Mouse (Mus musculus) forebrain, postnatal 0 days (tissue): ENCODE measurements around the gene Meis1. TPM values are rescaled to one million over a fixed set of nuclear protein-coding genes. Genes with fewer than 3 reads are reported as not detected.
A peak's percentile ranks its signal among the peaks of the same experiment; 100 is the strongest.

ENCODE experiments used
- ATAC-seq: fragments of 200-750 bp; cut with Nextera tagmentation; 2 replicates; pipeline ENCODE4 v1.8.0; 2017; ENCODE audit warnings: mild to moderate bottlenecking, moderate library complexity
- DNase-seq: peaks from one replicate; pipeline ENCODE4 v3.0.0-alpha.2; 2015
- H3K27ac ChIP-seq: fragments of 300-500 bp; sonication (generic); 2 replicates; pipeline ENCODE4 v1.5.1; 2014; ENCODE audit warnings: low read depth, mild to moderate bottlenecking, antibody characterized with exemption, low read length, moderate library complexity, mixed read lengths
- H3K27me3 ChIP-seq: fragments of 300-500 bp; sonication (generic); 2 replicates; pipeline ENCODE4 v1.6.1; 2014; ENCODE audit warnings: mild to moderate bottlenecking, low read length, mixed read lengths; ENCODE audit not compliant: insufficient read depth
- H3K36me3 ChIP-seq: fragments of 300-500 bp; sonication (generic); 2 replicates; pipeline ENCODE4 v1.6.1; 2014; ENCODE audit warnings: mild to moderate bottlenecking, moderate library complexity; ENCODE audit not compliant: insufficient read depth
- H3K4me1 ChIP-seq: fragments of 300-500 bp; sonication (generic); 2 replicates; pipeline ENCODE4 v1.6.1; 2014; ENCODE audit warnings: antibody characterized with exemption; ENCODE audit not compliant: insufficient read depth
- H3K4me2 ChIP-seq: fragments of 300-500 bp; sonication (generic); 2 replicates; pipeline ENCODE4 v1.6.1; 2014; ENCODE audit warnings: low read depth, mild to moderate bottlenecking, moderate library complexity
- H3K4me3 ChIP-seq: fragments of 300-500 bp; sonication (generic); 2 replicates; pipeline ENCODE4 v1.5.1; 2014; ENCODE audit warnings: low read depth, low read length, mixed read lengths
- H3K9ac ChIP-seq: fragments of 300-500 bp; sonication (generic); 2 replicates; pipeline ENCODE4 v1.6.1; 2014; ENCODE audit warnings: mild to moderate bottlenecking
- H3K9me3 ChIP-seq: fragments of 300-500 bp; sonication (generic); 2 replicates; pipeline ENCODE4 v1.6.1; 2016; ENCODE audit warnings: low read length
- CTCF ChIP-seq: sonication (generic); IDR thresholded peaks from 2 replicates; pipeline ENCODE4 v1.5.1; 2016; ENCODE audit warnings: antibody characterized with exemption, control low read depth, low read depth
- WGBS: fragments of 180-500 bp; shearing (Covaris S2); extraction: QIAGEN DNeasy Blood & Tissue Kit; methylation state at CpG from one replicate; pipeline ENCODE4 v1.1.7; 2014; 5-methylcytosine and 5-hydroxymethylcytosine counted together
- polyA plus RNA-seq: library from polyadenylated mRNA; unstranded; fragments of >200 nt; fragmentation: Nextera tagmentation; extraction: Ambion mirVana; gene quantifications from 2 replicates; pipeline ENCODE4 v1.2.1, GENCODE M21; 2015
- total RNA-seq: library from RNA; depleted of rRNA; stranded (reverse); fragments of >200 nt; gene quantifications from 2 replicates; pipeline ENCODE4 v1.2.3, GENCODE M21; 2014

The Meis1 gene
- total and polyA plus RNA-seq, 2 experiments from 2014 or later, result 12.5 to 16.9 TPM

GRCm38 (mm10) chr11:18959465-18959864 is 59.3 kb downstream of the Meis1 start:
- Histone ChIP-seq H3K9ac (no peak overlapping the region), H3K27ac (no peak overlapping the region), H3K4me2 (no peak overlapping the region), H3K9me3 (no peaks in the 10 kb centered on the region), H3K36me3 (no peaks in the 10 kb centered on the region), H3K27me3 (no peaks in the 10 kb centered on the region), H3K4me3 (no peak overlapping the region), H3K4me1 (no peaks in the 10 kb centered on the region; the same call in 1 of the 2 replicates)
- TF ChIP-seq CTCF, result no peak
- 91% methylated on average over 1 of the region's 1 CpGs for WGBS
- DNase-seq (no peak), ATAC-seq (no peak)

DNA sequence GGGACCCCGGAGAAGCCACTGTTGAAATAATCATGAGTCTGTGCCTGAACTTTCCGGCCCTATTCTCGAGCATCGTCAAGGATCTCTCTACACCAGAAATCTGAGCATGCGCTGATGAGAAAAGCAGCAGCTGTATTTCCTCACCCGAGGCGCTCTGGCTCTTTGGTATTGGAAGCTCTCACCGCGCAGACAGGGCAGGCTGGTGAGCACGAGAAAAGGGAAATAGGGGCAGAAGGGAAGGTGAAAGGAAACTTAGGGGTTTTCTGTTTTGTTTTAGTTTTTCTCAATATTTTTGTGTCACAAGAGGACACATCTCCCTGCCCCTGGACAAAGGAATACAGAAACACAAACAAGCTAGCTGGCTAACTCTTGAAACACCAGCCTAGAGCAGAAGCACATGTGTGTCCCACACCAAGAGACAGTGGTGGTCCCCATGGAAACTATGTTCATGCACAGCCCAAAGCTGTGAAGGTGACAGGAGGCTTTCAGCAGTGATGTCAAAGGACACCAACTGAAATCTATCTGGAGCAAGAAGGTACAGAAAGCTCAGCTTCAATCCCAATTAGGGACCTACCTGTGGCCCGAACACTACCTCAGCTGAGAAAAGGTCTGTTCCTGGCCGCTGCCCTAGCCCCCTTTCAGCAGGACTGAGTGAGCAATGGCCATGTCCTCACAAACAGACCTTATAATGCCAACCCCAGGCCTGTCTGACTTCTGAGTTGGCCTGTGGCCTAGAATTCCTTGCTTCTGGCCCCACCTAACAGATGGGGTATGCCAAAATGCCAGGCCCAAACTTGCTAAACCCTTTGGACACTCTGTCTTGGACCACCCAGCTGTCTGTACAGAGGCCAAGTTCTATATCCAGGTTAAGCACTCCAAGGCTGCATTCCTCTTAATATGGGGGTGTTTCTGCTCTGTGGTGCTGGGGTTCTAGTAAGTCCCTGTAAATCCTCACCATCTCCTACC is 60.7 kb downstream of the Meis1 start:
- ATAC-seq (peak; percentile 62; the same call in 1 of the 2 replicates), DNase-seq (peak; percentile 50)
- H3K9me3 ChIP-seq, result no peaks in the 10 kb centered on the region
- no peaks in the 10 kb centered on the region for H3K36me3 ChIP-seq
- peak overlapping the region; percentile 33 for H3K4me2 ChIP-seq
- no peaks in the 10 kb centered on the region; the same call in 1 of the 2 replicates for H3K4me1 ChIP-seq
- no peak overlapping the region for H3K9ac ChIP-seq
- peak overlapping the region; percentile 21; the same call in 1 of the 2 replicates for H3K4me3 ChIP-seq
- no peaks in the 10 kb centered on the region for H3K27me3 ChIP-seq
- WGBS, result 52% methylated on average over 12 of the region's 12 CpGs
- no peak for TF ChIP-seq CTCF
- H3K27ac ChIP-seq, result no peak overlapping the region

DNA sequence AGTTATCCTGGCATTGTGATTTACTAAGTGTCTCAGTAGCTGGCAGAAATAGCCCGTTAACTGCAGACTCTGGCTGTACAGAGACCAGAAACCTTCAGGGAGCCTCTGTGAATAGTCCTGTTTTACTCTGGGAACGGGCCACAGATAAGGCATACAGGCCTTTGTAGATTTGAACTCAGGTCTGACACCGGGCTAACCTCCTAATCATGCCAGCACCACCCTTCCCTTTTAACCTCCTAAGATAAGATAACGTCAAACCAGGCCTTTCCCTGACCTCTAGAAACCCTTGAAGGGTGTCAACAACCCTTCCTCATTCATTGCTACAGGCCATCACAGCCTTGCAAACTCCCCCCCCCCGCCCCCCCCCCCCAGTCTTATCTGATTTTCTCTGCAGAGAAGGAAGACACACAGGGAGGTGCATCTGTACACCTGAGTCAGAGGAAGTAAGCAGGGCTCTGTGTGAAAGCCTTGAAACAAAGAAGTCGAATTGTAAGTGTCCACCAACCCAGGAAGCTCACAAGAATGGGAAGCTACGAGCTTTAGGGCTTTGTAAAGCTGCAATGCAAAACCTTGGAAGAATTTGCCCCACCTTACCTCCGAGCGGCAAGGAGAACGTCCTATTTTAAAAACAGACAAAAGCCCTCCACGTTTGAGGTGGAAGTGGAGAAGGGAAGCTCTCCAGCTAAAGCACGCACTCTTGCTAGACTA is 61.5 kb downstream of the Meis1 start:
- H3K27me3 ChIP-seq, result no peaks in the 10 kb centered on the region
- no peaks in the 10 kb centered on the region for H3K9me3 ChIP-seq
- ATAC-seq (no peak), DNase-seq (peak; percentile 18)
- no peak for TF ChIP-seq CTCF
- H3K9ac ChIP-seq, result no peak overlapping the region
- H3K4me3 ChIP-seq, result peak overlapping the region; percentile 21; the same call in 1 of the 2 replicates
- no peaks in the 10 kb centered on the region for H3K36me3 ChIP-seq
- 40% methylated on average over 12 of the region's 12 CpGs for WGBS
- H3K27ac ChIP-seq, result no peak overlapping the region
- peak overlapping the region; percentile 33 for H3K4me2 ChIP-seq
- no peaks in the 10 kb centered on the region; the same call in 1 of the 2 replicates for H3K4me1 ChIP-seq

DNA sequence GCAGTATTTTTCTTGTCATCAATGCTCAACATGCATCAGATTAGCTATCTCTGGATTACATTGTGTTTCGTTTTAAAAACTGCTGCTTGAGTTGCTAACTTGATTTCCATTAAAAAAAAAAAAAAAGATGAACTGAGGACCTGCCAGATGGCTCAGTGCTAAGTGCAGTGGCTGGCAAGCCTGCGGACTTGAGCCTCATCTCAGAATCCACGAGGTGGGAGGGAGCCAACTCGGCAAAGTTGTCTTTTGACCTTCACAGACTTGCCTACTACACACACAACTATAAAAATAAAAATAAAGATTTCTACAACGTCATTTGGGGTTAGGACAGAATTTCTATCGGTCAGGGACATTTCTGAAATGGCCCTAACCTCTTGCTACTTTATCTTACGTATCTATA is 62.8 kb downstream of the Meis1 start:
- no peak overlapping the region for H3K27ac ChIP-seq
- H3K36me3 ChIP-seq, result no peaks in the 10 kb centered on the region
- H3K9me3 ChIP-seq, result no peaks in the 10 kb centered on the region
- no peaks in the 10 kb centered on the region; the same call in 1 of the 2 replicates for H3K4me1 ChIP-seq
- no peak overlapping the region for H3K4me2 ChIP-seq
- WGBS, result 64% methylated on average over 7 of the region's 7 CpGs
- no peak overlapping the region for H3K4me3 ChIP-seq
- TF ChIP-seq CTCF, result no peak
- no peak overlapping the region for H3K9ac ChIP-seq
- no peak for DNase-seq
- no peaks in the 10 kb centered on the region for H3K27me3 ChIP-seq
- no peak for ATAC-seq

GRCm38 (mm10) chr11:18954852-18955251 is 63.9 kb downstream of the Meis1 start:
- ATAC-seq, result no peak
- DNase-seq, result no peak
- H3K4me2 ChIP-seq, result no peak overlapping the region
- no peaks in the 10 kb centered on the region for H3K36me3 ChIP-seq
- no peak overlapping the region for H3K4me3 ChIP-seq
- no peak overlapping the region for H3K9ac ChIP-seq
- WGBS, result 71% methylated on average over 2 of the region's 2 CpGs
- TF ChIP-seq CTCF, result no peak
- H3K9me3 ChIP-seq, result no peaks in the 10 kb centered on the region
- no peak overlapping the region for H3K27ac ChIP-seq
- H3K27me3 ChIP-seq, result no peaks in the 10 kb centered on the region
- no peaks in the 10 kb centered on the region; the same call in 1 of the 2 replicates for H3K4me1 ChIP-seq

GRCm38 (mm10) chr11:18953892-18954291 is 64.9 kb downstream of the Meis1 start:
- TF ChIP-seq CTCF, result no peak

More at GRCm38 (mm10) chr11:18953892-18954291, 64.9 kb downstream of the Meis1 start:
- no peak for ATAC-seq
- no peak overlapping the region for H3K27ac ChIP-seq
- no peak overlapping the region for H3K9ac ChIP-seq
- H3K9me3 ChIP-seq, result no peaks in the 10 kb centered on the region
- no peaks in the 10 kb centered on the region for H3K27me3 ChIP-seq
- H3K4me3 ChIP-seq, result no peak overlapping the region
- no peaks in the 10 kb centered on the region for H3K36me3 ChIP-seq
- no peak overlapping the region for H3K4me2 ChIP-seq
- 90% methylated on average over 7 of the region's 7 CpGs for WGBS
- no peak for DNase-seq
- H3K4me1 ChIP-seq, result no peaks in the 10 kb centered on the region; the same call in 1 of the 2 replicates
